Mouse (Mus musculus) heart, embryonic 14.5 days (tissue): ENCODE results near the gene Ugt1a10. TPM values are rescaled to one million over a fixed set of nuclear protein-coding genes. Genes with fewer than 3 reads are reported as not detected.
"Not testable (repeated sequence)": the region's sequence is repeated elsewhere in the genome, so short reads cannot be mapped to it uniquely, and the experiment has no call there.

ENCODE experiments used
- ATAC-seq: fragments of 200-750 bp; cut with Nextera tagmentation; 2 replicates; pipeline ENCODE4 v1.8.0; 2017; ENCODE audit warnings: low read depth, moderate TSS enrichment; ENCODE audit not compliant: insufficient number of reproducible peaks, insufficient read depth, low FRiP score
- H3K27ac ChIP-seq, 2 experiments: fragments of 200-500 bp in 1 of 2; fragments of 300-500 bp in 1 of 2; sonication (generic) in 1 of 2; replicated peaks in 1 of 2; 2 replicates each; pipeline ENCODE4 v1.5.1; 2012 to 2014; ENCODE audit warnings: low read depth in 2 of 2, low read length in 2 of 2, control low read depth in 1 of 2, mild to moderate bottlenecking in 1 of 2, mixed read lengths in 1 of 2; ENCODE audit not compliant: control insufficient read depth in 1 of 2, insufficient read depth in 1 of 2
- H3K27me3 ChIP-seq: fragments of 300-500 bp; sonication (generic); 2 replicates; pipeline ENCODE4 v1.6.1; 2014; ENCODE audit warnings: mild to moderate bottlenecking, low read length, control low read depth; ENCODE audit not compliant: control insufficient read depth, insufficient read depth
- H3K36me3 ChIP-seq: fragments of 300-500 bp; sonication (generic); 2 replicates; pipeline ENCODE4 v1.6.1; 2014; ENCODE audit warnings: mild to moderate bottlenecking, control low read depth, low read length, mixed read lengths; ENCODE audit not compliant: control insufficient read depth, insufficient read depth
- H3K4me1 ChIP-seq, 2 experiments: fragments of 200-500 bp in 1 of 2; fragments of 300-500 bp in 1 of 2; sonication (generic) in 1 of 2; 2 replicates each; pipeline ENCODE4 v1.6.1; 2012 to 2014; ENCODE audit warnings: low read length in 2 of 2, control low read depth in 1 of 2, mixed read lengths in 1 of 2; ENCODE audit not compliant: control insufficient read depth in 2 of 2, insufficient read depth in 2 of 2
- H3K4me2 ChIP-seq: fragments of 300-500 bp; sonication (generic); 2 replicates; pipeline ENCODE4 v1.6.1; 2014; ENCODE audit warnings: mild to moderate bottlenecking, low read length
- H3K4me3 ChIP-seq, 2 experiments: fragments of 200-500 bp in 1 of 2; fragments of 300-500 bp in 1 of 2; sonication (generic) in 1 of 2; 2 replicates each; pipeline ENCODE4 v1.5.1; 2012 to 2014; ENCODE audit warnings: low read length in 2 of 2, mild to moderate bottlenecking in 2 of 2, control low read depth in 1 of 2, low read depth in 1 of 2, moderate library complexity in 1 of 2; ENCODE audit not compliant: control insufficient read depth in 1 of 2, insufficient read depth in 1 of 2
- H3K9ac ChIP-seq: fragments of 300-500 bp; sonication (generic); 2 replicates; pipeline ENCODE4 v1.6.1; 2014; ENCODE audit warnings: mild to moderate bottlenecking, low read length
- H3K9me3 ChIP-seq: fragments of 300-500 bp; sonication (generic); 2 replicates; pipeline ENCODE4 v1.6.1; 2016; ENCODE audit warnings: low read length, control low read depth; ENCODE audit not compliant: control insufficient read depth
- whole genome bisulfite sequencing: fragments of 180-500 bp; shearing (Covaris S2); extraction: QIAGEN DNeasy Blood & Tissue Kit; methylation state at CpG from one replicate; pipeline ENCODE4 v1.1.7; 2014; 5-methylcytosine and 5-hydroxymethylcytosine counted together
- polyA plus RNA-seq: library from polyadenylated mRNA; unstranded; fragments of >200 nt; fragmentation: Nextera tagmentation; extraction: Ambion mirVana; gene quantifications from 2 replicates; pipeline ENCODE4 v1.2.1, GENCODE M21; 2014

Gene Ugt1a10
- polyA plus RNA-seq, 1 experiment from 2014 or later: not detected

- H3K36me3 ChIP-seq: no peaks in the 10 kb centered on the region
- H3K27ac ChIP-seq: 0 out of 4 replicates have a peak within 1 kb of the TSS, but pooled peaks of 1 of the 2 experiments have one; percentile 62
- no peak for ATAC-seq
- H3K4me3 ChIP-seq: no peak within 1 kb of the TSS; a peak in 1 of 4 replicates
- no peak within 1 kb of the TSS for H3K9ac ChIP-seq
- 62% methylated on average over 10 of the region's 10 CpGs for WGBS
- no peaks in the 10 kb centered on the region for H3K9me3 ChIP-seq
- no peaks in the 10 kb centered on the region for H3K4me1 ChIP-seq
- H3K27me3 ChIP-seq: no peaks in the 10 kb centered on the region
- no peak within 1 kb of the TSS for H3K4me2 ChIP-seq
Observed at GRCm38 (mm10) chr1:88094941-88095492, 39.8 kb downstream of the Ugt1a10 start, which contains the start of gene Ugt1a7c. Ugt1a7c (plus strand) TSS chr1:88095062.

- not testable (repeated sequence) for H3K4me2 ChIP-seq, H3K4me1 ChIP-seq, H3K9ac ChIP-seq, H3K27me3 ChIP-seq, H3K4me3 ChIP-seq, H3K9me3 ChIP-seq, H3K36me3 ChIP-seq, H3K27ac ChIP-seq, ATAC-seq
- 82% methylated on average over 3 of the region's 3 CpGs for WGBS
Observed at GRCm38 (mm10) chr1:88098546-88098945, 43.4 kb downstream of the Ugt1a10 start.

GRCm38 (mm10) chr1:88099691-88100090 lies 44.5 kb downstream of the Ugt1a10 start:
- not testable (repeated sequence) for H3K4me2 ChIP-seq, ATAC-seq, H3K9ac ChIP-seq, H3K4me3 ChIP-seq, H3K9me3 ChIP-seq, H3K27me3 ChIP-seq, H3K36me3 ChIP-seq, H3K4me1 ChIP-seq, H3K27ac ChIP-seq
- WGBS: 76% methylated on average over 2 of the region's 2 CpGs

GRCm38 (mm10) chr1:88103019-88103418 lies 47.8 kb downstream of the Ugt1a10 start, which contains the start of gene Ugt1a6b:
Ugt1a6b (plus strand) TSS chr1:88103252.
- H3K27me3 ChIP-seq, H3K36me3 ChIP-seq, H3K4me2 ChIP-seq, ATAC-seq, H3K4me1 ChIP-seq, H3K4me3 ChIP-seq, H3K27ac ChIP-seq, H3K9ac ChIP-seq, H3K9me3 ChIP-seq: not testable (repeated sequence)
- WGBS: 49% methylated on average over 2 of the region's 3 CpGs

- H3K4me1 ChIP-seq, ATAC-seq, H3K36me3 ChIP-seq, H3K9ac ChIP-seq, H3K4me3 ChIP-seq, H3K9me3 ChIP-seq, H3K27ac ChIP-seq, H3K27me3 ChIP-seq, H3K4me2 ChIP-seq: not testable (repeated sequence)
- 74% methylated on average over 4 of the region's 5 CpGs for WGBS
Observed at GRCm38 (mm10) chr1:88103697-88104468, 48.7 kb downstream of the Ugt1a10 start.

GRCm38 (mm10) chr1:88104667-88105430 lies 49.7 kb downstream of the Ugt1a10 start:
- WGBS: 61% methylated on average over 1 of the region's 1 CpGs
- Histone ChIP-seq H3K4me1 (no peaks in the 10 kb centered on the region), H3K4me2 (no peak overlapping the region), H3K27ac (no peak overlapping the region), H3K9me3 (no peaks in the 10 kb centered on the region), H3K9ac (no peak overlapping the region), H3K36me3 (no peaks in the 10 kb centered on the region), H3K4me3 (no peak overlapping the region), H3K27me3 (no peaks in the 10 kb centered on the region)
- no peak for ATAC-seq

GRCm38 (mm10) chr1:88105656-88106055 lies 50.5 kb downstream of the Ugt1a10 start:
- no peaks in the 10 kb centered on the region for H3K4me1 ChIP-seq
- 57% methylated on average over 2 of the region's 2 CpGs for WGBS
- H3K27me3 ChIP-seq: no peaks in the 10 kb centered on the region
- H3K9ac ChIP-seq: no peak overlapping the region
- no peak overlapping the region for H3K4me3 ChIP-seq
- no peak overlapping the region for H3K27ac ChIP-seq
- H3K36me3 ChIP-seq: no peaks in the 10 kb centered on the region
- H3K4me2 ChIP-seq: no peak overlapping the region
- no peaks in the 10 kb centered on the region for H3K9me3 ChIP-seq
- no peak for ATAC-seq
